Mouse (Mus musculus) megakaryocyte, embryonic 14.5 days (primary cell): ENCODE results near the gene Vars2.

Source experiments
- FLI1 ChIP-seq: IDR thresholded peaks from 2 replicates; pipeline ENCODE4 v1.6.1; 2012; ENCODE audit warnings: low read length, inconsistent platforms, mixed read lengths
- GATA1 ChIP-seq: IDR thresholded peaks from 3 replicates; pipeline ENCODE4 v1.6.1; 2012; ENCODE audit warnings: mixed read lengths, low read length, inconsistent platforms, borderline replicate concordance

DNA sequence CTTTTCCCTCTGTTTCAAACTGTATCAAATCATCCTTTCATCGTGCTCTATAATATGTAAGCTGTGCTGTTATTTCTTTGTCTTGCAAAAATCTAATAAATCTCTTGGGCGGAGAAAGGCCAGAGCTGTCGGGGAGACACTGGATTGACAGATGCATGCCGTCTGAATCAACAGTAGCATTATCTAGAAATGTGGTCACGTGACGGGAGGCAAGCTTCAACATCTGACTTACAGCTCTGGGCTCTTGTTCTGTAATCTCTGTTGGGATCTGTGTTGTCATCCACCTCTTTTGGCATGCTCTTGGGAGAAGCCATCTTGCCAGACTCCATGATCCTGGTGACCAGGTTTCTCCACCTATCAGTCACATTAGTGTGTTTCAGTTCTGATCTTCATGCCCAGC lies 49.7 kb upstream of the Vars2 start:
- TF ChIP-seq GATA1: no peak
- TF ChIP-seq FLI1: no peak
